Mouse (Mus musculus) induced T-regulatory cell, adult 2 months (primary cell): ENCODE measurements around the gene 4930442H23Rik.
"Not testable (repeated sequence)": the region's sequence is repeated elsewhere in the genome, so short reads cannot be mapped to it uniquely, and the experiment has no call there.

ENCODE experiments used
- DNase-seq: peaks from one replicate; pipeline ENCODE4 v3.0.0-alpha.2; 2012; ENCODE audit warnings: low read depth

The 4930442H23Rik gene

GRCm38 (mm10) chr10:81177958-81178712 is 5.5 kb downstream of the 4930442H23Rik start:
- DNase-seq = no peak

- DNase-seq = peak; percentile 65
Observed at GRCm38 (mm10) chr10:81177491-81177925, 6.1 kb downstream of the 4930442H23Rik start.

GRCm38 (mm10) chr10:81176466-81177271 is 7.0 kb downstream of the 4930442H23Rik start, which contains the start of gene Eef2:
Gene Eef2, plus strand, starts transcription at chr10:81176631.
- DNase-seq = peak; percentile 99

- peak; percentile 58 for DNase-seq
Observed at GRCm38 (mm10) chr10:81175936-81176465, 7.6 kb downstream of the 4930442H23Rik start.

- not testable (repeated sequence) for DNase-seq
Observed at GRCm38 (mm10) chr10:81175345-81175701, 8.3 kb downstream of the 4930442H23Rik start.

- peak; percentile 93 for DNase-seq
Observed at GRCm38 (mm10) chr10:81174617-81175344, 8.9 kb downstream of the 4930442H23Rik start.

GRCm38 (mm10) chr10:81173132-81173531 is 10.5 kb downstream of the 4930442H23Rik start:
- peak; percentile 93 for DNase-seq

- DNase-seq = peak; percentile 86
Observed at GRCm38 (mm10) chr10:81169411-81169900, 14.2 kb downstream of the 4930442H23Rik start.

- peak; percentile 95 for DNase-seq
Observed at GRCm38 (mm10) chr10:81168521-81169244, 15.0 kb downstream of the 4930442H23Rik start.

GRCm38 (mm10) chr10:81168087-81168431 is 15.6 kb downstream of the 4930442H23Rik start:
- DNase-seq = no peak

- peak; percentile 100 for DNase-seq
Observed at GRCm38 (mm10) chr10:81167200-81168086, 16.2 kb downstream of the 4930442H23Rik start, which contains the start of gene Pias4. Gene Pias4, minus strand, starts transcription at chr10:81167923.

- no peak for DNase-seq
Observed at GRCm38 (mm10) chr10:81165118-81165517, 18.5 kb downstream of the 4930442H23Rik start.

GRCm38 (mm10) chr10:81162318-81162652 is 21.4 kb downstream of the 4930442H23Rik start:
- peak; percentile 43 for DNase-seq

GRCm38 (mm10) chr10:81161602-81162317 is 21.9 kb downstream of the 4930442H23Rik start:
- no peak for DNase-seq

GRCm38 (mm10) chr10:81154736-81155135 is 28.9 kb downstream of the 4930442H23Rik start:
- no peak for DNase-seq

GRCm38 (mm10) chr10:81154313-81154712 is 29.3 kb downstream of the 4930442H23Rik start:
- DNase-seq = no peak

- DNase-seq = no peak
Observed at GRCm38 (mm10) chr10:81152609-81153008, 31.0 kb downstream of the 4930442H23Rik start.

- no peak for DNase-seq
Observed at GRCm38 (mm10) chr10:81151261-81151660, 32.4 kb downstream of the 4930442H23Rik start.

GRCm38 (mm10) chr10:81146296-81146695 is 37.4 kb downstream of the 4930442H23Rik start:
- DNase-seq = no peak

- no peak for DNase-seq
Observed at GRCm38 (mm10) chr10:81145778-81146177, 37.9 kb downstream of the 4930442H23Rik start.
